Mouse (Mus musculus) liver, embryonic 15.5 days (tissue): ENCODE measurements around the gene Itga10. TPM values are rescaled to one million over a fixed set of nuclear protein-coding genes. Genes with fewer than 3 reads are reported as not detected.
A peak's percentile ranks its signal among the peaks of the same experiment; 100 is the strongest.
"Not testable (repeated sequence)": the region's sequence is repeated elsewhere in the genome, so short reads cannot be mapped to it uniquely, and the experiment has no call there.

Source experiments
- ATAC-seq: fragments of 200-750 bp; cut with Nextera tagmentation; 2 replicates; pipeline ENCODE4 v1.8.0; 2017; ENCODE audit warnings: moderate number of reproducible peaks, mild to moderate bottlenecking, moderate library complexity; ENCODE audit not compliant: insufficient read depth
- H3K27ac ChIP-seq: fragments of 300-500 bp; sonication (generic); replicated peaks from 2 replicates; pipeline ENCODE4 v1.5.1; 2015; ENCODE audit warnings: mild to moderate bottlenecking, inconsistent platforms
- H3K27me3 ChIP-seq: fragments of 300-500 bp; sonication (generic); 2 replicates; pipeline ENCODE4 v1.6.1; 2015; ENCODE audit warnings: mild to moderate bottlenecking, inconsistent platforms
- H3K36me3 ChIP-seq: fragments of 300-500 bp; sonication (generic); replicated peaks from 2 replicates; pipeline ENCODE4 v1.6.1; 2015; ENCODE audit warnings: moderate library complexity, mild to moderate bottlenecking, inconsistent platforms
- H3K4me1 ChIP-seq: fragments of 300-500 bp; sonication (generic); replicated peaks from 2 replicates; pipeline ENCODE4 v1.6.1; 2015; ENCODE audit warnings: inconsistent platforms
- H3K4me2 ChIP-seq: fragments of 300-500 bp; sonication (generic); 2 replicates; pipeline ENCODE4 v1.6.1; 2015; ENCODE audit warnings: moderate library complexity, mild to moderate bottlenecking, inconsistent platforms
- H3K4me3 ChIP-seq: fragments of 300-500 bp; sonication (generic); replicated peaks from 2 replicates; pipeline ENCODE4 v1.5.1; 2015; ENCODE audit warnings: mild to moderate bottlenecking, inconsistent platforms
- H3K9ac ChIP-seq: fragments of 300-500 bp; sonication (generic); 2 replicates; pipeline ENCODE4 v1.6.1; 2015; ENCODE audit warnings: moderate library complexity, mild to moderate bottlenecking, inconsistent platforms
- H3K9me3 ChIP-seq: fragments of 300-500 bp; sonication (generic); replicated peaks from 2 replicates; pipeline ENCODE4 v1.6.1; 2016; ENCODE audit warnings: inconsistent platforms
- WGBS: fragments of 180-500 bp; shearing (Covaris S2); methylation state at CpG from one replicate; pipeline ENCODE4 v1.1.7; 2015; ENCODE audit warnings: mixed read lengths; ENCODE audit not compliant: insufficient replicate concordance; 5-methylcytosine and 5-hydroxymethylcytosine counted together
- polyA plus RNA-seq: library from polyadenylated mRNA; unstranded; fragments of >200 nt; fragmentation: Nextera tagmentation; extraction: Ambion mirVana; gene quantifications from 2 replicates; pipeline ENCODE4 v1.2.1, GENCODE M21; 2015

Itga10 gene
- polyA plus RNA-seq, 1 experiment from 2014 or later: 0.10 TPM

- Histone ChIP-seq H3K27me3 (peaks cover 71% of the 10 kb centered on the region), H3K4me3 (peak overlapping the region; percentile 64), H3K27ac (no peak overlapping the region), H3K9me3 (no peaks in the 10 kb centered on the region), H3K36me3 (no peaks in the 10 kb centered on the region), H3K4me2 (peak overlapping the region; percentile 85), H3K4me1 (peaks cover 33% of the 10 kb centered on the region), H3K9ac (no peak overlapping the region)
- WGBS: 42% methylated on average over 10 of the region's 10 CpGs
- ATAC-seq: no peak
These were observed 43.3 kb upstream of the Itga10 start for GRCm38 (mm10) chr3:96601941-96602703.

- H3K4me2 ChIP-seq: peak overlapping the region; percentile 85
- H3K4me1 ChIP-seq: peaks cover 27% of the 10 kb centered on the region
- no peak overlapping the region for H3K9ac ChIP-seq
- H3K4me3 ChIP-seq: no peak overlapping the region
- peaks cover 65% of the 10 kb centered on the region for H3K27me3 ChIP-seq
- 44% methylated on average over 5 of the region's 5 CpGs for WGBS
- no peaks in the 10 kb centered on the region for H3K9me3 ChIP-seq
- no peaks in the 10 kb centered on the region for H3K36me3 ChIP-seq
- H3K27ac ChIP-seq: no peak overlapping the region
- no peak for ATAC-seq
These were observed 42.7 kb upstream of the Itga10 start for GRCm38 (mm10) chr3:96602704-96603084.

- WGBS: 62% methylated on average over 5 of the region's 5 CpGs
- H3K36me3 ChIP-seq: no peaks in the 10 kb centered on the region
- H3K4me2 ChIP-seq: no peak overlapping the region
- H3K4me3 ChIP-seq: no peak overlapping the region
- H3K9ac ChIP-seq: no peak overlapping the region
- no peak overlapping the region for H3K27ac ChIP-seq
- H3K9me3 ChIP-seq: no peaks in the 10 kb centered on the region
- H3K4me1 ChIP-seq: peaks cover 21% of the 10 kb centered on the region
- H3K27me3 ChIP-seq: peaks cover 59% of the 10 kb centered on the region
- ATAC-seq: no peak
These were observed 42.1 kb upstream of the Itga10 start for GRCm38 (mm10) chr3:96603311-96603710.

- H3K36me3 ChIP-seq, ATAC-seq, H3K27ac ChIP-seq, H3K4me2 ChIP-seq, H3K4me3 ChIP-seq, H3K9me3 ChIP-seq, H3K9ac ChIP-seq: not testable (repeated sequence)
- Histone ChIP-seq H3K27me3 (peaks cover 32% of the 10 kb centered on the region), H3K4me1 (peaks cover 10% of the 10 kb centered on the region)
- WGBS: 75% methylated on average over 4 of the region's 4 CpGs
These were observed 39.4 kb upstream of the Itga10 start for GRCm38 (mm10) chr3:96606007-96606406.

GRCm38 (mm10) chr3:96606618-96607017, 38.8 kb upstream of the Itga10 start:
- Histone ChIP-seq H3K36me3 (no peaks in the 10 kb centered on the region), H3K4me3 (no peak overlapping the region), H3K9me3 (no peaks in the 10 kb centered on the region), H3K9ac (no peak overlapping the region), H3K27ac (no peak overlapping the region), H3K4me2 (no peak overlapping the region), H3K27me3 (peaks cover 26% of the 10 kb centered on the region), H3K4me1 (peaks cover 4% of the 10 kb centered on the region; the same call in 1 of the 2 replicates)
- ATAC-seq: no peak
- WGBS: 57% methylated on average over 4 of the region's 4 CpGs

GRCm38 (mm10) chr3:96617941-96618340, 27.4 kb upstream of the Itga10 start:
- Histone ChIP-seq H3K9ac (no peak overlapping the region), H3K9me3 (no peaks in the 10 kb centered on the region), H3K36me3 (peaks cover 6% of the 10 kb centered on the region), H3K4me2 (no peak overlapping the region), H3K4me1 (0 out of 2 replicates have a peak, but pooled peaks cover 3% of the 10 kb centered on the region), H3K27ac (no peak overlapping the region), H3K4me3 (no peak overlapping the region), H3K27me3 (no peaks in the 10 kb centered on the region)
- ATAC-seq: no peak
- 72% methylated on average over 3 of the region's 3 CpGs for WGBS

GRCm38 (mm10) chr3:96623201-96623600, 22.2 kb upstream of the Itga10 start:
- Histone ChIP-seq H3K9ac (no peak overlapping the region), H3K9me3 (no peaks in the 10 kb centered on the region), H3K36me3 (peaks cover 15% of the 10 kb centered on the region), H3K4me3 (no peak overlapping the region), H3K27me3 (no peaks in the 10 kb centered on the region), H3K4me2 (no peak overlapping the region), H3K4me1 (no peaks in the 10 kb centered on the region), H3K27ac (no peak overlapping the region)
- 75% methylated on average over 4 of the region's 4 CpGs for WGBS
- ATAC-seq: no peak

GRCm38 (mm10) chr3:96629729-96630600, 15.4 kb upstream of the Itga10 start, which contains the start of gene Rbm8a:
TSS of gene Rbm8a (plus strand) at chr3:96629933.
- Histone ChIP-seq H3K27ac (peak within 1 kb of the TSS; percentile 73), H3K4me3 (peak within 1 kb of the TSS; percentile 84), H3K9me3 (no peaks in the 10 kb centered on the region), H3K4me1 (peaks cover 41% of the 10 kb centered on the region), H3K27me3 (no peaks in the 10 kb centered on the region), H3K4me2 (peak within 1 kb of the TSS; percentile 87), H3K36me3 (peaks cover 29% of the 10 kb centered on the region), H3K9ac (peak within 1 kb of the TSS; percentile 83)
- WGBS: under 1% methylated on average over 48 of the region's 48 CpGs
- peak; percentile 97 for ATAC-seq

- Histone ChIP-seq H3K36me3 (peaks cover 29% of the 10 kb centered on the region), H3K4me3 (no peak overlapping the region), H3K27ac (no peak overlapping the region), H3K4me1 (peaks cover 58% of the 10 kb centered on the region), H3K4me2 (no peak overlapping the region), H3K9me3 (no peaks in the 10 kb centered on the region), H3K9ac (no peak overlapping the region), H3K27me3 (no peaks in the 10 kb centered on the region)
- no peak for ATAC-seq
These were observed 13.3 kb upstream of the Itga10 start for GRCm38 (mm10) chr3:96632058-96632457.

- no peak for ATAC-seq
- 46% methylated on average over 1 of the region's 1 CpGs for WGBS
- Histone ChIP-seq H3K9me3 (no peaks in the 10 kb centered on the region), H3K4me3 (no peak overlapping the region), H3K4me1 (peaks cover 55% of the 10 kb centered on the region), H3K27me3 (no peaks in the 10 kb centered on the region), H3K4me2 (no peak overlapping the region), H3K9ac (no peak overlapping the region), H3K27ac (0 out of 2 replicates have a peak overlapping the region, but pooled peaks have one; percentile 19), H3K36me3 (peaks cover 39% of the 10 kb centered on the region)
These were observed 11.4 kb upstream of the Itga10 start for GRCm38 (mm10) chr3:96634015-96634414.
